Mouse (Mus musculus): ENCODE results near the gene Smurf1. TPM values are rescaled to one million over a fixed set of nuclear protein-coding genes. Genes with fewer than 3 reads are reported as not detected.

Gene Smurf1
- polyA plus RNA-seq, 1 experiment from 2014 or later, result 9.2 TPM

DNA sequence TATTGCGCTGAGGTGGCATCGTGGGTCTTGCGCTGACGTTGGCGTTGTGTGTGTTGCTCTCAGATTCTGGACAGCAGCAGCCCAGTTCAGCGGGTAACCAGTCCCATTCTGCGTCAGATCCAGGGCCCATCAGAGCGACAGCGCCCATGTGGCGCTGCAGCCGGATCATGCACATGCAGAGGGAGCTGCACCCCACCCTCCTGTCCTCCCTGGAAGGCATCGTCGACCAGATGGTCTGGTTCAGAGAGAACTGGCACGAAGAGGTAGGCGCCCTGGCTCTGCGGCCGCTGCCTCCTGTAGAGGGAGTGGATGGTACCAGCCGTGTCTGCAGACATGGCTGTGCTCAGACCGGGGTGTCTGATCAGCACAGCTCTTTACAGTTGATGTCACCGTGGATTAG, 120.3 kb downstream of the Smurf1 start:
- Histone ChIP-seq H3K9me3 (ENCODE audit: control insufficient read depth, low read length) (no peaks in the 10 kb centered on the region), H3K9ac (ENCODE audit: low read depth, low read length) (no peak overlapping the region), H3K27me3 (replicated peaks; ENCODE audit: control insufficient read depth, insufficient read depth, low read length) (no peaks in the 10 kb centered on the region), H3K4me2 (no peak overlapping the region), H3K4me3 (ENCODE audit: low read depth, low read length) (no peak overlapping the region), H3K4me1 (replicated peaks; ENCODE audit: control insufficient read depth, insufficient read depth, low read length) (no peaks in the 10 kb centered on the region), H3K27ac (ENCODE audit: low read depth, low read length) (no peak overlapping the region), H3K36me3 (ENCODE audit: control insufficient read depth, insufficient read depth, low read length) (peaks cover 73% of the 10 kb centered on the region)
- DNase-seq (ENCODE audit: low spot score), result no peak
- no peak for ATAC-seq (replicated peaks; ENCODE audit: low FRiP score)
- WGBS, result 96% methylated on average over 20 of the region's 20 CpGs

DNA sequence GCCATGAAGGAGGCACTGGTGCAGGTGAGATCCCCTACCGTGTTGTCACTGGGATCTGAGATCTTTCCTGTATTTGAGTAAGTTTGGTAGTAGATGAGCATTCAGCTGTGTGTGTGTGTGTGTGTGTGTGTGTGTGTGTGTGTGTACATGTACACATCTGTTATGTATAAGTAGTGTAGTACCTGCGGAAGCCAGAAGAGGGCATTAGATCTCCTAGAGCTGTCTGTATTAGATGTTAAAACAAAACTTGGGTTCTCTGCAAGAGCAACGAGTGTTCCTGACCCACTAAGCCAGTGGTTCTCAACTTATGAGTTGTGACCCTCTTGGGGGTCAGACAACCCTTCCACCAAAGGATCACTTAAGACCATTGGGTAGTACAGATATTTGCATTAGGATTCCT, 129.5 kb downstream of the Smurf1 start:
- H3K36me3 ChIP-seq (ENCODE audit: control insufficient read depth, insufficient read depth, low read length), result peaks cover 75% of the 10 kb centered on the region
- H3K4me3 ChIP-seq (ENCODE audit: low read depth, low read length), result no peak overlapping the region
- no peak overlapping the region for H3K4me2 ChIP-seq
- no peak overlapping the region for H3K9ac ChIP-seq (ENCODE audit: low read depth, low read length)
- H3K27me3 ChIP-seq (replicated peaks; ENCODE audit: control insufficient read depth, insufficient read depth, low read length), result no peaks in the 10 kb centered on the region
- H3K4me1 ChIP-seq (replicated peaks; ENCODE audit: control insufficient read depth, insufficient read depth, low read length), result no peaks in the 10 kb centered on the region
- ATAC-seq (replicated peaks; ENCODE audit: low FRiP score) (no peak), DNase-seq (ENCODE audit: low spot score) (no peak)
- no peaks in the 10 kb centered on the region for H3K9me3 ChIP-seq (ENCODE audit: control insufficient read depth, low read length)
- no peak overlapping the region for H3K27ac ChIP-seq (ENCODE audit: low read depth, low read length)
- 83% methylated on average over 3 of the region's 3 CpGs for WGBS

DNA sequence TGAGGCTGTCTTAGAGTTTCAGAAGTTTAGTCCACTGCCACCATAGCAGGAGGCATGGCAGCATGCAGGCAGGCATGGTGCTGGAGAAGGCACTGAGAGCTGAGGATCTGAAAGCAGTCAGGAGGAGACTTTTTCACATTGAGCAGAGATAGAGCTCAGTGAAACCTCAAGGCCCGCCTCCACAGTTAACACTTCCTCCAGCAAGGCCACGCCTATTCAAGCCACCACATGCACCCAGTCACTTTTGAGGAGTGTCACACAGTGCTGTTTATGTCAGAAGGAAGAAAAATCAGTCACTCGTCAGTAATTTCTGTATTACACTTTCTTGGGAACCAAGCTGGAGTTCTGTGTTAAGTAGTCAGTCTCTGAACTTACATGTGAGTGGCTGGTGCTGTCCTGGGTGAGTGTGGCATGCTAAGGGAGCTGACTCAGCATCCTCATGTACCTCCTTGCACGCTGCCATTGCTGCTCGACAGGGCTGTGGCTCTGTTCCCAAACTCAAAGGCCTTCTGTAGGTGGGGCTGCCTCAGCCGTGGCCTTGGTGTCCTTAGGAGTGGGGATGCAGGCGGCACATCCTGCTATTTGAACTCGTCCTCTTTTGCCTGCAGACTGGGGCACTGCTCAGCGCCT, 133.7 kb downstream of the Smurf1 start:
- peak; percentile 52; the same call in 1 of the 2 replicates for ATAC-seq (replicated peaks; ENCODE audit: low FRiP score)
- 82% methylated on average over 9 of the region's 9 CpGs for WGBS
- H3K4me1 ChIP-seq (replicated peaks; ENCODE audit: control insufficient read depth, insufficient read depth, low read length), result no peaks in the 10 kb centered on the region

DNA sequence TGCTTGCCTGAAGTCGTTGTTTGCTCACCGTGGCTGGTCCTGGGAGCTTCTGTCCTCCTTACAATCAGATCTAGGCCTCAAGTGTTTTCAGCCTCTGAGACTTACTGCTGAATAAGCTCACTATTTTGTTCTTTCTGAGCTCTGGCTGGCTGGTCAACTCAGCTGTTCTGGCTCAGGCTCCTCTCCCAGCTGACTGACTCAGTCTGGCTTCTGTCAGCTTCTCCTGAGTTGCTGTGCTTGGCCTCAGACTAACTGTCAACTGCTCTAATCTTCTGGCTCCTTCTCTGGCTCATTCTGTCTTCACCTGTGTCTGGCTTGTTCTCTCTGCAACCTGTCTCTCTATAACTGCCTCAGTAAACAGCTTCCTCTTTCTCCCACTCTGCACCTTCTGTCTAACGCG, 136.0 kb downstream of the Smurf1 start:
- Histone ChIP-seq H3K36me3 (ENCODE audit: control insufficient read depth, insufficient read depth, low read length) (peaks cover 90% of the 10 kb centered on the region), H3K4me3 (ENCODE audit: low read depth, low read length) (no peak overlapping the region), H3K9ac (ENCODE audit: low read depth, low read length) (no peak overlapping the region), H3K4me2 (no peak overlapping the region), H3K4me1 (replicated peaks; ENCODE audit: control insufficient read depth, insufficient read depth, low read length) (no peaks in the 10 kb centered on the region), H3K27me3 (replicated peaks; ENCODE audit: control insufficient read depth, insufficient read depth, low read length) (no peaks in the 10 kb centered on the region), H3K27ac (ENCODE audit: low read depth, low read length) (no peak overlapping the region), H3K9me3 (ENCODE audit: control insufficient read depth, low read length) (no peaks in the 10 kb centered on the region)
- DNase-seq (ENCODE audit: low spot score) (no peak), ATAC-seq (replicated peaks; ENCODE audit: low FRiP score) (no peak)
- 93% methylated on average over 4 of the region's 4 CpGs for WGBS

More for the DNA sequence above, 133.7 kb downstream of the Smurf1 start:
- no peak for DNase-seq (ENCODE audit: low spot score)
- Histone ChIP-seq H3K27ac (ENCODE audit: low read depth, low read length) (no peak overlapping the region), H3K36me3 (ENCODE audit: control insufficient read depth, insufficient read depth, low read length) (peaks cover 89% of the 10 kb centered on the region), H3K4me3 (ENCODE audit: low read depth, low read length) (no peak overlapping the region), H3K4me2 (no peak overlapping the region), H3K9ac (ENCODE audit: low read depth, low read length) (no peak overlapping the region), H3K27me3 (replicated peaks; ENCODE audit: control insufficient read depth, insufficient read depth, low read length) (no peaks in the 10 kb centered on the region), H3K9me3 (ENCODE audit: control insufficient read depth, low read length) (no peaks in the 10 kb centered on the region)

DNA sequence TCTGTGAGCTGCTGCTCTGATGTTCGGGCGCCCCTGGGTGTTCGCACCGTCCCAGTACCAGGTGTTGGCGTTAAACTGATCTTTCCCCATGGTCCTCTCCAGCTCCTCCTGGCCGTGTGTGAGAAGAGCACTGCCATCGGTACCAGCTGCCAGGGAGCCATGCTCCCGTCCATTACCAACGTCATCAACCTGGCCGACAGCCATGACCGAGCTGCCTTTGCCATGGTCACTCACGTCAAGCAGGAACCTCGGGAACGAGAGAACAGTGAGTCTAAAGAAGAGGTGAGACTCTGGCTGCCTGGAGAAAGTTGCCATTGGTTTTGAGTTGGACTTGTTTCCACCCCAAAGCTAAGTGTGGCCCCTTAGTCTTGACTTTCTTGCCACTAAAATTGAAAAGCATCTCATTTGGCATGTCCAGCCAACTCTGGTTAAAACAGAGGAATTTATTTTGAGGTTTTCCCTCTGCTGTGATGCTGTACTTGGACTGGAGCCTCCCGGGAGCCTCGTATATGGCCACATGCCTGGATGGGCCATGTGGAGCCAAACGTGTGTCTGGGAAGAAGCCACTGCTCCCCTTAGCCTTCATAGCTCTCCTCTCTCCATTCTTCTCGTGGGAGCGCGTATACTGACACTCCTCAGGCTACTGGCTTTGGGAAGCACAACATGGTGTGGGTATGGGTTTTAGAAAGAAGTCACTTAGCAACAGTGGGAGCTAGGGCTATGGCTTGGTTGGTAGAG, 137.1 kb downstream of the Smurf1 start:
- Histone ChIP-seq H3K4me2 (no peak overlapping the region), H3K9me3 (ENCODE audit: control insufficient read depth, low read length) (no peaks in the 10 kb centered on the region), H3K36me3 (ENCODE audit: control insufficient read depth, insufficient read depth, low read length) (peaks cover 93% of the 10 kb centered on the region), H3K4me3 (ENCODE audit: low read depth, low read length) (no peak overlapping the region), H3K27me3 (replicated peaks; ENCODE audit: control insufficient read depth, insufficient read depth, low read length) (no peaks in the 10 kb centered on the region), H3K9ac (ENCODE audit: low read depth, low read length) (no peak overlapping the region), H3K27ac (ENCODE audit: low read depth, low read length) (no peak overlapping the region), H3K4me1 (replicated peaks; ENCODE audit: control insufficient read depth, insufficient read depth, low read length) (no peaks in the 10 kb centered on the region)
- DNase-seq (ENCODE audit: low spot score) (no peak), ATAC-seq (replicated peaks; ENCODE audit: low FRiP score) (no peak)
- WGBS, result 92% methylated on average over 20 of the region's 20 CpGs

Small RNAs within 50 kb of the gene (microRNA-seq; reads per million reads assigned to microRNA genes)
- not detected for gene Mir7039 (ENCODE audit: borderline number of aligned reads)

Other genes starting within 250 kb of the Smurf1 start
- gene Tmem130, start 204.0 kb downstream of the Smurf1 start, polyA plus RNA-seq (2014; fragmentation: Nextera tagmentation; extraction: Ambion mirVana), result 0.65 and 0.86 TPM in 2 replicates
- 58.6 and 64.2 TPM in 2 replicates for gene Trrap, start 198.1 kb downstream of the Smurf1 start, polyA plus RNA-seq (2014; fragmentation: Nextera tagmentation; extraction: Ambion mirVana)
- not detected in 2 replicates for gene Gm4871, start 66.9 kb upstream of the Smurf1 start, polyA plus RNA-seq (2014; fragmentation: Nextera tagmentation; extraction: Ambion mirVana)
- not detected in 2 replicates for gene 1700018F24Rik, start 77.1 kb upstream of the Smurf1 start, polyA plus RNA-seq (2014; fragmentation: Nextera tagmentation; extraction: Ambion mirVana)
- 114 TPM in 2 replicates for gene Arpc1a, start 118.0 kb upstream of the Smurf1 start, polyA plus RNA-seq (2014; fragmentation: Nextera tagmentation; extraction: Ambion mirVana)
- gene Kpna7, start 118.2 kb upstream of the Smurf1 start, polyA plus RNA-seq (2014; fragmentation: Nextera tagmentation; extraction: Ambion mirVana), result 0.06 and 0.27 TPM in 2 replicates
- 190 and 209 TPM in 2 replicates for gene Arpc1b, start 148.4 kb upstream of the Smurf1 start, polyA plus RNA-seq (2014; fragmentation: Nextera tagmentation; extraction: Ambion mirVana)
- gene Pdap1, start 174.4 kb upstream of the Smurf1 start, polyA plus RNA-seq (2014; fragmentation: Nextera tagmentation; extraction: Ambion mirVana), result 104 and 122 TPM in 2 replicates
- 233 and 243 TPM in 2 replicates for gene Bud31, start 174.5 kb upstream of the Smurf1 start, polyA plus RNA-seq (2014; fragmentation: Nextera tagmentation; extraction: Ambion mirVana)
- 15.7 and 17.6 TPM in 2 replicates for gene Ptcd1, start 201.3 kb upstream of the Smurf1 start, polyA plus RNA-seq (2014; fragmentation: Nextera tagmentation; extraction: Ambion mirVana)
- 38.6 and 44.1 TPM in 2 replicates for gene Cpsf4, start 201.4 kb upstream of the Smurf1 start, polyA plus RNA-seq (2014; fragmentation: Nextera tagmentation; extraction: Ambion mirVana)
- 528 and 573 TPM in 2 replicates for gene Atp5j2, start 226.2 kb upstream of the Smurf1 start, polyA plus RNA-seq (2014; fragmentation: Nextera tagmentation; extraction: Ambion mirVana)
- 5.9 and 7.3 TPM in 2 replicates for gene Zkscan14, start 236.0 kb upstream of the Smurf1 start, polyA plus RNA-seq (2014; fragmentation: Nextera tagmentation; extraction: Ambion mirVana)
- 10.3 TPM in 2 replicates for gene Zkscan5, start 238.7 kb upstream of the Smurf1 start, polyA plus RNA-seq (2014; fragmentation: Nextera tagmentation; extraction: Ambion mirVana)